Mouse (Mus musculus): ENCODE results near the gene Tsks.

Tsks gene

DNA sequence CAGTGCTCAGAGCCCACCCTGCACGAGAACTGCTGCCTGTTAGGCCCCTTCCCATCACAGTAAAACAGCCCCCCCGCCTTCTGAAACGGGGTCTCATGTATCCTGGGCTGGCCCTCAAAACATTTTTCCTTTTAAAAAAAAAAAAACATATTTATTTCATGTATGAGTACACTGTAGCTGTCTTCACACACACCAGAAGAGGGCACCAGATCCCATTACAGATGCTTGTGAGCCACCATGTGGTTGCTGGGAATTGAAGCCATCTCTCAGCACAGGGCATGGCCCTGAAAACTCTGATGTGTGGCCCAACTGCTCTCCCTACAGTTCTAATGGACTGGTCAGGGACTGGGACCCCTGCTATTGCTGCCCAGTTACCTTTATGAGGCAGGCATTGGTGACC, 35.3 kb downstream of the Tsks start:
- CTCF ChIA-PET: interaction anchor here (0.6 kb wide), 1 partner anchor 32 kb away, joined by 3 read pairs; no protein-coding TSS in a partner anchor

DNA sequence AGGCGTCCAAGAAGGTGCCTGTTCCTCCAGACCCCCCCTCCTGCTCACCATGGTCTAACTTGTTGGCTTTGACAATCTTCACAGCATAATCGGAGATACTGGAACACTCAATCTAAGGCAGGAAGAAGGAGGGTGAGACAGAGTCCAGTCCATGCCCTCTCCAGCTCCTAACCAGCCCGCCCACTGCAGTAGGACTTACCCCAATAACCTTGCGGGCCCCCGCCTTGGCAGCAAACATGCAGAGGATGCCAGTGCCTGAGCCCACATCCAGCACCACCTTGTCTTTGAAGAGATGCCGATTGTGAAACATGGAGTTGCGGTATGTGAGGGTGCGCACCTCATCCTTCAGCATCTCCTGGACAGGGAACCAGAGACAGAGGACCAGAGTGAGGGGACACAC, 38.5 kb downstream of the Tsks start:
- CTCF ChIA-PET: no interaction called here

GRCm38 (mm10) chr7:44983085-44983484, 40.1 kb downstream of the Tsks start:
- CTCF ChIA-PET: interaction anchor here (0.8 kb wide), 1 partner anchor 1946 kb away, joined by 3 read pairs; no protein-coding TSS in a partner anchor

DNA sequence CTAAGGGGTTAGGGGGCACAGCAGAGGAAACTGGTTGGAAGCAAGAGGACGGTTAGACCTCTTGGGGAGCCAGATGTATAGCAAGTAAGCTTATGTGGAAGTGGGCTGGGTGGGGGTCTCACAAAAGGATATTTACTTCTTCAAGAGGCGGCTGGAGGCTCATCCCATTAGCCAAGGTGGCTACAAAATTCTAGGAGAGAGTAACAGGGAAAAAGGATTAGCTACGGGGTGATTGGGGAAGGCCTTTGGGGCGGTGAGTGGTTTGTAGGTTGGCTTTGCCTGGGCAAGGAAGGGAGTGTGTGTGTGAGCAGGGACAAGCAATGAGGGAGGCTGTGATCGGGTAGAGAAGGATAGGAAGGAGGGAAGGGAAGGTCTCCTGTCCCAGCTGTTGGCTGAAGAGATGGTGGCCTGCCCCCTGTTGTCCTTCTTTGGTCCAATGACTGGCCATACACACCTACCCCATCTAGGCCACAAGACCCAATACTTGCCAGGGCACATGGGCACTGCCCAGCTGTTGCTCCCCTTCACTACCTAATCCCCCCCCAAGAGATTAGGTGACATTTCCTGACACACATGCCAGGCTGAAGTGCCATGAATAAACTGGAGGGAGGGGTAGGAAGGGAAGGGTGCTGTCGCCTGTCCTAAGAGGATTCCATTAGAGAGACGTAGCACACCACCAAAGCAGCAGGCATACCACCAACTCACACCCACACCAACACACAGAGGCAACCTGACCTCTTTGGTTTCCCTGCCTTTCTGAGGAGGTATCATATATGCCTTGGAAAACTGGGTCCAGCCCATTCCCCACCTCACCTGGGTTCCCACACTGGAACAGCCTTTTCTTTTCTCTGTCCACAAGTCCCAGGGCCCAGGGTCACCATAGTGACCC, 41.2 kb downstream of the Tsks start:
- CTCF ChIA-PET: interaction anchor here (0.7 to 0.8 kb wide), 2 partner anchors 14 to 380 kb away, joined by 3 read pairs; partner anchors contain the start of genes Bcl2l12 and Irf3

- CTCF ChIA-PET: interaction anchor here (0.7 kb wide), 1 partner anchor 380 kb away, joined by 3 read pairs; no protein-coding TSS in a partner anchor
These were observed 41.8 kb downstream of the Tsks start for GRCm38 (mm10) chr7:44984833-44985164.

- CTCF ChIA-PET: no interaction called here
These were observed 42.7 kb downstream of the Tsks start for GRCm38 (mm10) chr7:44985595-44986191.

- CTCF ChIA-PET: no interaction called here
These were observed 43.3 kb downstream of the Tsks start, which contains the start of gene Prmt1 for GRCm38 (mm10) chr7:44986192-44986878. Gene Prmt1, minus strand, starts transcription at chr7:44986568.

GRCm38 (mm10) chr7:44986879-44987718, 44.1 kb downstream of the Tsks start:
- CTCF ChIA-PET: no interaction called here

DNA sequence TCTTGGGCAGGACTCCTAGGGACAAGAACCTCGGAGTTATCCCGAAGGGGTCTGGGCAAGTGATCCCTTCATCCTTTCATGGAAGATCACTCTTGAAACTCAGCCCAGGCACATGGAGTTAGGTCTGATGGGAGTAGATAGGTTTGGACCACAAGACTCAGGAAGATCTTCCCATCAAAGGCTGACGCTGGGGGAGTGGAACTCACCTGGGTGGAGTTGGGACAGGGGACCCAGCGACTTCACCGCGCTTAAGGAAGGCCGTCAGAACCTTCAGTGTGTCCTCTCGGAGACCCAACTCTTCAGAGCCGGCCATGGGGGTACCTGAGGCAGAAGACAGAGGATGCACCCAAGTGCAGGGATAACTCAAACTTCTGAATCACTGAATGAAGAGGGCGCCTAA, 53.7 kb downstream of the Tsks start:
- CTCF ChIA-PET: no interaction called here

DNA sequence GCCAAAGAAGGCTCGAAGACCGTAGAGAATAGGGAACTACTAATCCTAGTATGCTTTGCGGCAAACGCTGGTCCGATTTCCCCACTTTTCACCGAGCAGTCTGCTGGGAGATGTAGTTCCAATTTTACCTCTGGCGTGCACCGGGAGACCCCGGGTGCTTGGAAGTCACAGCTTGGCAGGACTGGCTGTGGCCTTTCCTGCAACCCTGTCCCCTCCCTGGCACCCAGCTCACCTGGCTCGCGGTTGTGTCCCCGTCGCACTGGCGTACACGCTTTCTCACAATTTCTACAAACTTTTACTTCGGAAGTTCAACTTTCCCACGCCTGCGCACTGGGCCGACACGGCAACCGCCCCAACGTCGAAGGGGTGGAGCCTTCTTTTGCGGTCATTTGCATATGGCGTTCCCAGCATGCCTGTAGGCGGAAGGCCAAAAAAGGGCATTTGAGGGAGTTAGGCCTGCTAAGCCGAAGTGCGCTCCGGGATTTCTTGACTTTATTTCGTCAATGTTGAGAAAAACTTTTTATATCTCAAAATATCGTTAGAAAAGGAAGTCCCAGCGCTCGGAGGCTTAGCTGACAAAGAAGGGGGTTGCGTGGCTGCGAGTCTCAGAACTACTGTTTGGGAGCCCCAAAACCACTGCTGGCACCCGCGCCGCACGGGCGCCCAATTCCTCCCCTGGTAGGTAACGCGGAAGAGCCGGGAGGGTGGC, 54.4 kb downstream of the Tsks start, which contains the start of gene Irf3:
Gene Irf3 (plus strand): TSS at position 418 of the 709 bp plus-strand sequence.
- CTCF ChIA-PET: interaction anchor here (0.6 to 1.2 kb wide), 2 partner anchors 14 to 19 kb away, joined by 3 read pairs; partner anchors contain the start of gene Scaf1

DNA sequence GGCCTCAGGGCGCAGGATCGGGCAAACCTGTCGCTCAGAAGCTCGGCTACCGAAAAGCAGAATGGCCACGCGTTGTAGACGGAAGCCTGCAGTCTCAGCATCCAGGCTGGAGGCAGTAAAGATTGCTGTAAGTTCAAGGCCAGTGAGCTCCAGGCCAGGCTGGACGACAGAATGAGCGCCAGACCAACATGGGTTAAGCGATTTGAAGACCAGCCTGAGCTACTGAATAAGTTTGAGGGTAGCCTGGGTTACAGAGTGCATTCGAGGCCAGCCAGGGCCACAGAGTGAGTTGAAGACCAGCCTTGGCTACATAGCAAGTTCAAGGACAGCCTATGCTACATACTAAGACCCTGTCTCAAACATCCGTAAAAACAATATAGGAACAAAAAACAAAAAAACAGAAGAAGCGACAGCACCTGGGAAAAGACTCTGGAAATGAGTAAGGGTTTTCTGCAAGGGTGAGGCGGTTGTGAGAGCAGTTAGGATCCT, 55.0 kb downstream of the Tsks start:
- CTCF ChIA-PET: interaction anchor here (0.6 to 1.2 kb wide), 2 partner anchors 14 to 18 kb away, joined by 3 read pairs; partner anchors contain the start of gene Scaf1

DNA sequence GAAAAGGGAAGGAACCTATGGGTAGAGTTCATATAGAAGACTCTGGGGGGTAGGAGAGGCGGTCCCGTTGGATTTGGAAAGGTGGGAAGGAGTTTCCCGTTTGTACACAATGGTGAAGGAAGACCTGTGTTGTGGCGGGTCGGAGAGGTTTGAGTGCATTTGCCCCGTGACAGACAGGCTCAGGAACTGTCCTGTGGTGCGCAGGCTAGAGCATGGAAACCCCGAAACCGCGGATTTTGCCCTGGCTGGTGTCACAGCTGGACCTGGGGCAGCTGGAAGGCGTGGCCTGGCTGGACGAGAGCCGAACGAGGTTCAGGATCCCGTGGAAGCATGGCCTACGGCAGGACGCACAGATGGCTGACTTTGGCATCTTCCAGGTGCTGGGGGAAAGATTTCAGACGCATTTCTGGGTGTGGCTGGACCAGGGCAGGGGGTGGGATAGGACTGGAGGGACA, 55.5 kb downstream of the Tsks start, which contains the start of gene Bcl2l12:
Gene Bcl2l12 (minus strand): TSS at position 212 of the 455 bp plus-strand sequence.
- CTCF ChIA-PET: interaction anchor here (1.2 kb wide), 1 partner anchor 15 kb away, joined by 3 read pairs; no protein-coding TSS in a partner anchor

DNA sequence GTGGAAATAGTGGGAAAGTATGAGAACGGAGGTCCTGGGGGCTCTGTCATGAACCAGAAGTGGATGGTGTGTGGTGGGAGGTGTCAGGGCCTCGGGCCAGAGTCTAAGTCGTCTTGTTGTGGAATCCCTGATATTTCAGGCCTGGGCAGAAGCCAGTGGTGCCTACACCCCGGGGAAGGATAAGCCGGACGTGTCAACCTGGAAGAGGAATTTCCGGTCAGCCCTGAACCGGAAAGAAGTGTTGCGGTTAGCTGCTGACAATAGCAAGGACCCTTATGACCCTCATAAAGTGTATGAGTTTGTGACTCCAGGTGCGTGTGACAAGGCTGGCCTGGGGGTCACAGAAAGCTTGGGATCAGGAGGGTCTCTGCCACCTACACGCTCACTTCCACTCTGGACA, 56.7 kb downstream of the Tsks start:
- CTCF ChIA-PET: no interaction called here

DNA sequence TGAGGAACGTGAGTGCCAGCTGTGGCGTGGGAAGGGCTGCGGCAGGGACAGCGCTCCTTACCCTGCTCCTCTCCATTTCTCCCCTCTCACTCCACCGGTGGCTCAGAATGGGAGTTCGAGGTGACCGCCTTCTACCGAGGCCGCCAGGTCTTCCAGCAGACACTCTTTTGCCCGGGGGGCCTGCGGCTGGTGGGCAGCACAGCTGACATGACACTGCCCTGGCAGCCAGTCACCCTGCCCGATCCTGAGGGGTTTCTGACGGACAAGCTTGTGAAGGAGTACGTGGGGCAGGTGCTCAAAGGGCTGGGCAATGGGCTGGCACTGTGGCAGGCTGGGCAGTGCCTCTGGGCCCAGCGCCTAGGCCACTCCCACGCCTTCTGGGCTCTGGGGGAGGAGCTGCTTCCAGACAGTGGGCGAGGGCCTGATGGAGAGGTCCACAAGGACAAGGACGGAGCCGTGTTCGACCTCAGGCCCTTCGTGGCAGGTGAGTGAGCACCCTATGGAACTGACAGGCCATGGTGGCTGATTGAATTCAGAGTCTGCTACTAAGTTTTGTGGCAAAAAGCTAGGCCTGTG, 57.6 kb downstream of the Tsks start:
- CTCF ChIA-PET: no interaction called here

DNA sequence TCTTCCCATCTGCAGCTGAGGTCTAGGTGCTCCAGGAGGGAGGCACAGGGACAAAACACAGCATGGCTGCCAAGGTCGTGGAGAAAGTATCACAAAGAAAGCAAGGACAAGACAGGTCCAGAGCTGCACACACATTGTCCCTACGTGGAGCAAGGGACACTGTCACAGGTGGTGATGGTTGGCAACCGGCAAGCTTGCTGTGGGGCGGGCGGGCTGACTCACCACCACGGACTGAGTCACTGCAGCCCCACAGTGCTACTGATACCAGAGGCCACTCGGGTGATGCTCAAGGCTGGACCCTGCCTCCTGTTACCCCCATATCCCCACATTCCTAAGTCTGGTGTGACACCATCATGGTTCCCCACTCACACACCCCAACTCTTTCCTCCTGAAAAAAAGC, 59.4 kb downstream of the Tsks start:
- CTCF ChIA-PET: no interaction called here

DNA sequence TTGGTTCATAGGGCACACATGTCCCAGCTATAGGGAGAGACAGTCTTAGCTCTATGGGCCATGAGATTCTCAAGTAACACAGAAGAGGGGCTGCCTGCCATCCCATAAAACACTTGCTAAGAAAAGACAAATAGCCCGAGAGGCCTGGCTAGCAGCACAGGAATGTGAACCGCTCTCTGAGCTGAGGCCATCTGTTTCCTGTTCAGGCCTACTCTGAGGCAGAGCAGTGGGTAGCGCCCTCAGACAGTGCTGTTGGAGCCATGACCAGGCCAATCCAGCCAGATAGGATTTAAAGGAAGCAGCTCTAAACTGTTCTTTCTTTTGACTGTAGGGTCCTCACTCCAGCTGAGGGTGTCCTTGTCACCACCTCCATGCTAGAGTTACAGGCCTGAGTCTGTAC, 61.5 kb downstream of the Tsks start:
- CTCF ChIA-PET: no interaction called here

GRCm38 (mm10) chr7:45005321-45005992, 62.5 kb downstream of the Tsks start:
- CTCF ChIA-PET: no interaction called here

DNA sequence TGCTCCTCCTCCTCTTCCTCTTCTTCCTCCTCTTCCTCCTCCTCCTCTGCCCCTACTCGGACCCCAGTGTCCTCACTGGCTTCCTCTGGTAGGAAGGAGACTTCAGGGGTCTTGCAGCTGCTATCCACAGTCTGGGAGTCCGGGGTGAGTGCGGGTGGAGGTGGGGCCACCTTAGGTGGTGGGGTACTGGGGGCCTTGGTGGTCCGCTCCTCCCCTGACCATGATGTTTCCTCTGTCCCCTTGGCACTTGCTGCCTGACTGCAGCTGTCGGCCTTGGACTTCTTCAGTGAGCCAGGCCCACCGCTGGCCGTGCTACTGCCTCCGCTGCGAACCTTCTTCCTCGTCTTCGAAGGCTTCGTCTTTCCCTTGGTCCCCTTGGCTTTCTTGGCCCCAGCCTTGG, 63.5 kb downstream of the Tsks start:
- CTCF ChIA-PET: no interaction called here

- CTCF ChIA-PET: no interaction called here
These were observed 64.1 kb downstream of the Tsks start for GRCm38 (mm10) chr7:45007141-45007540.
